Mouse (Mus musculus) spleen, adult 12 weeks (tissue): ENCODE measurements around the gene Kcnq5.
"Not testable (repeated sequence)": the region's sequence is repeated elsewhere in the genome, so short reads cannot be mapped to it uniquely, and the experiment has no call there.

ENCODE experiments used
- DNase-seq: peaks from one replicate; pipeline ENCODE4 v3.0.0; 2022; ENCODE audit warnings: low spot score

Kcnq5 gene

GRCm38 (mm10) chr1:21466431-21466830, 495.3 kb downstream of the Kcnq5 start:
- no peak for DNase-seq

- DNase-seq: peak; percentile 3
These were observed 500.6 kb downstream of the Kcnq5 start for GRCm38 (mm10) chr1:21460941-21461689.

- no peak for DNase-seq
These were observed 503.2 kb downstream of the Kcnq5 start for GRCm38 (mm10) chr1:21458581-21458980.

GRCm38 (mm10) chr1:21455971-21456370, 505.8 kb downstream of the Kcnq5 start:
- no peak for DNase-seq

- no peak for DNase-seq
These were observed 513.5 kb downstream of the Kcnq5 start for GRCm38 (mm10) chr1:21448227-21448626.

DNA sequence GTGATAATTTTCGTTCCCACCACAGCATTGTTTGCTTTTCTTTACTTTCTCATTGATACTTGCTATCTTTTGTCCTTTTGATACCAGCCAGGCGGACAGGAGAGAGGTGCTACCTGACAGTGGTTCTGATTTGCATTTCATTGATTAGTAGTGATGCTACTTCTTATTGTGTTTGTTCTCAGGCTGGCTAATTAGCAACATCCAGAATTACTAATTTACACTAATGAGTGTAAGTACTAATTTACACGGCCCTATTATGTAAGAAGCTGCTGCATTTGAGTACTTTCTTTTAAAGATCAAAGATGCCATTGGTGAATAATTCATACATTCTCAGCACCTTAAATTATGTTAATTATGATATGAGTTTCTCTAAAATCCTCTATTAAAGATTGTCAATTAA, 525.0 kb downstream of the Kcnq5 start:
- DNase-seq: no peak

DNA sequence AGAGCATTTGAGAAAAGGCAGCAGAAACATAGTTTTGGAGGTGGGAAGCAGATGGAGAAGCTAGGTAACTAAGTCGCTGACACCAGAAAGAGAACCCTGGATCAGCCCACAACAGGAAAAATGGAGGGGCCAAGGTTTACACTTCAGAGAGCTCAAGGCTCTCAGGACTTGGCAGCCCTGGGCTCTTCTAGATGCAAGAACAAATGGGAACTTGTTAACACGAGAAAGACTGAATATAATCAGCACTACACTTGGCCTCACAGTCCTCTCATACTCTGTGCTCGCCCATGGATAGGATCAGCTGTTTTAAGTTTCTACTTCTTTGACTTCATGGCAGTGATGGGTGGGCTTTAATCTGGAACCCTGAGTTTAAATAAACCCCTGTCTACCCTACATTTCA, 526.9 kb downstream of the Kcnq5 start:
- no peak for DNase-seq

DNA sequence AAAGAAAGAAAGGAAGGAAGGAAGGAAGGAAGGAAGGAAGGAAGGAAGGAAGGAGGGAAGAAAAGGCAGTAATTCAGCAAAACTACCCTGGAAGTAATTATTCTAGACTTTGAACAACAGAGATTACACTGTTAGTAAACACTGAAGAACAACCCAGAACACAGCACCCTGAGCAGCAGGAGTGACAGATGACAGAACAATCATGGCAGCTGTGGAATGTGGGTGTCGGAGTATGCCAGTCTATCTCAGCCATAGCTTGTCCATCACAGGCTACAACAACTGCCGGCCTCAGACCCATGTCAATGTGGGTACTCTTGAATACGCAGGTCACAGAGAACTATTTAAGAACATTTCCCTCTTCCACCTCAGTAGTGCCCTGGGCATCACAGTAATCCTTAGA, 530.1 kb downstream of the Kcnq5 start:
- no peak for DNase-seq

DNA sequence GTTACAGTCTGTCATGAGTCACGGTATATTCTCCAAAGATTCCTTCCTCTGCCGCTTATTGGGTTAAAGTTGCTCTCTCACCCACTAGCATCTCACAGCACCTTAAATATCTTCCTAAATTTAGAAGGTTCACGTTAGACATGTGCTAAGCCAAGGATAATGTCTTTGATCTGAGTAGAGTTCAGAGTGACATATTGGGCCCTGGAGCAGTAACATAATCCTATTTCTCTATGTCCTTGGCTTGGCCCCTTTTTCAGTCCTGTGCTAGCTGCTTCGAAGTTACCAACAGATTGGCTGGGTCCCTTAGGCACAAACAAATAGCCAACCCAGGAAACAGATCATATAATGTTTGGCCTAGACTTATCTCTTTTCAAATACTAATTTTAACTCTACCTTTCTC, 533.7 kb downstream of the Kcnq5 start:
- DNase-seq: no peak

GRCm38 (mm10) chr1:21425654-21426053, 536.1 kb downstream of the Kcnq5 start:
- no peak for DNase-seq

DNA sequence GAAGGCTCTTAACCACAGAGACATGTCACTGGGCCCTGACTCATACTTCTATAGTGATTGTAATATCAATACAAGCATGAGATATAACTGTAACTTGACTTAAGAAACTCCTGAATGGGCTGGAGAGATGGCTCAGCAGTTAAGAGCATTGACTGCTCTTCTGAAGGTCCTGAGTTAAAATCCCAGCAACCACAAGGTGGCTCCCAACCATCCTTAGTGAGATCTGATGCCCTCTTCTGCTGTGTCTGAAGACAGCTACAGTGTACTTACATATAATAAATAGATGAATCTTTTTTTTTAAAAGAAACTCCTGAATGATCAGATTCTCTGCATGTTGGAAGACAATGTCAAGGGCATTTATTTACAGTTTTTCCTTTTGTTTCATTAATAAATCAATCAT, 542.4 kb downstream of the Kcnq5 start:
- no peak for DNase-seq

DNA sequence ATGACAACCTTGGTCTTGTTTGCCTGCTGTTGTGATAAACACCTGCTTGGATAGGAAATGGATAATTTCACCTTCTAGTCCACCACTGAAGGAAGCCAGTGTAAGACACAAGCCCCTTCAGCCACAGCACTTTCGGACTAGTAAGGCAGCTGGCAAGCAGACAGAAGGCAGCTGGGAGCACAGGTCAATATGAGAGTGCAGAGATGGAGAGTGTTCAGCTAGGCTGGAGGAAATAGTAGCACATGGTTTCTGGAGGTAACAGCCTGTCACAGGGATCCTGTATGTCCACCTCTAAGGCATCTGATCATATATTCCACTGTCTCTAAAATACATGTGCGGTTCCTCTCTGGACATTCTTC, 549.6 kb downstream of the Kcnq5 start:
- DNase-seq: no peak

DNA sequence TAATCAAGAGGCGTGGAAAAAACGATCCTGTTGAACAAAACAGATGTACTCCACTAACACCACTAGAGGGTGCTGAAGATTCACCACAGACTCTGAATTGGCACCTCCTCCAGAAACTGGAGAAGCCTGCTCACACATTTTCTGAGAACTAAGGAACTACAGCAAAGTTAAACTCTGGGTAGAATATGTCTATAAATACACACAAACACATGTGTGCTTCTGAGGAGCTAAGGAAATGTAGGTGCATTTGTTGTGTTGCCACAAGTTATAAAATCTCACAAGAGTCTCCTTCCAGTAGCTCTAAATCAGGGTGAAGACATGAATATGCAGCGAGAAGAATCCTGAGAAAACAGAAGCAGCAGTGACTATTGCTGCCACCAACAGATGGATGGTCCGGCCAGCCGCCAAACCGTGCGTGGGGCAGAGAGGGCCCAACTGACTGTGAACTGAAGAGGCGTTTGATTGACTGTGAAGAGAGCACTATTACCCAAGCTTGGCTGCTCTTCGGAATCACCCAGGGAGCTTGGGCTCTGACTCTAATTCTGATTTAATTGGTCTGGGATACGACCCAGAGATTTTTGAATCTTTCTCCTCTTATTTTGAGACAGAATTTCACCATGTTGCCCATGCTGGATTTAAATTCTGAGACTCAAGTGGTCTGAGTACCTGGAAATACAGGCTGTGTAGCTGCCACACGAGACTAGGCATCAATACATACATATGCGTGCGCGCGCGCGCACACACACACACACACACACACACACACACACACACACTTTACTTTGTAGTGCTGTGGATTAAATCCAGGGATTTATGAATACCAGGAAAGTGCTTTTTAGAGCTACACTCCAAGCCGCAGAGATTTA, 550.2 kb downstream of the Kcnq5 start:
- DNase-seq: no peak

- DNase-seq: no peak
These were observed 554.5 kb downstream of the Kcnq5 start for GRCm38 (mm10) chr1:21407266-21407665.

- no peak for DNase-seq
These were observed 558.9 kb downstream of the Kcnq5 start for GRCm38 (mm10) chr1:21402804-21403203.

- no peak for DNase-seq
These were observed 570.5 kb downstream of the Kcnq5 start for GRCm38 (mm10) chr1:21391138-21391671.

DNA sequence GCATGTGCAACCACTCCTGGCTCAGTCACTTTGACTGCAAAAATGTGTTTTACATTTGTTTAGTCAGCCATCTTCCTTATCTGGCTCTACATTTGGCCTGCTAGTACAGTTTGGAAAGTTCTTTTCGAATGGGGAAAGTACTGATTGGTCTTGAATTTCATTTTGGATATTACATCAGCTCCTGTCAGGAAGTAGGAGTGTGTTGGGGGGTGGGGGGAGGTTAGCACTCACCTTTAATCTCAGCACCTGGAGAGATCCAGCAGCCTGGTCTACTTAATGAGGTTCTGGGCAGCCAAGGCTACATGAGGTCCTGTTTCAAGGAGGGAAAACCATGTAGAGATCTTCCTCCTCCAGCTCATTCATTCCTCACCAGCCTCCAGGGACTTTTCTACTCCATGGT, 578.5 kb downstream of the Kcnq5 start, which contains the start of gene Khdc1b:
Khdc1b (plus strand) TSS at position 301 of the 400 bp plus-strand sequence.
- DNase-seq: no peak

- not testable (repeated sequence) for DNase-seq
These were observed 593.7 kb downstream of the Kcnq5 start, which contains the start of gene Khdc1c for GRCm38 (mm10) chr1:21368031-21368430. Gene Khdc1c, plus strand, starts transcription at chr1:21368331.

DNA sequence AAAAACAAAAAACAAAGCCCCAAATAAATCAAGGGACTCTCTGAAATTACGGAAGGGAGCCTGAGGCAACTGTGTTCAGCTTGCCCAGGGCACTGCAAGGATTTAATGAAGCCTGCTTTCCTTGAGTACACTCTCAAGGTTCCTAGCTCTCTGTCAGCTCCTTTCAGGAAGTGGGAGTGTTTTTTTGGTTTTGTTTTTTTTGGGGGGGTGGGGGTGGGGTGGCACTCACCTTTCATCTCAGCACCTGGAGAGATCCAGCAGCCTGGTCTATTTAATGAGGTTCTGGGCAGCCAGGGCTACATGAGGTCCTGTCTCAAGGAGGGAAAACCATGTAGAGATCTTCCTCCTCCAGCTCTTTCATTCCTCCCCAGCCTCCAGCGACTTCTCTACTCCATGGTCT, 612.4 kb downstream of the Kcnq5 start, which contains the start of gene Khdc1a:
Khdc1a (plus strand) TSS at position 301 of the 400 bp plus-strand sequence.
- DNase-seq: no peak
